Comparison of ENCODE assay signal across 8 mouse cellular contexts in genomic region chr10:120898357-120898756, GRCm38 (mm10). TPM values are rescaled to one million over a fixed set of nuclear protein-coding genes. Genes with fewer than 3 reads are reported as not detected.
A peak's percentile ranks its signal among the peaks of the same experiment; 100 is the strongest.
DNase-seq lines count a peak whose midpoint lies in the region; ATAC-seq lines count a peak whose summit lies in the region.

No protein-coding gene starts in this region.

- ATAC-seq in intestine, embryonic 15.5 days: peak; percentile 21
- ATAC-seq in megakaryocyte, adult 5-6 weeks (ENCODE audit: poor library complexity, severe bottlenecking): peak; percentile 14; the same call in 1 of the 2 replicates

- H3K27ac ChIP-seq in intestine, embryonic 15.5 days: peak overlapping the region; percentile 83

- no peaks in the 10 kb centered on the region for H3K9me3 ChIP-seq in intestine, embryonic 15.5 days

- H3K4me2 ChIP-seq in intestine, embryonic 15.5 days (replicated peaks): peak overlapping the region; percentile 97

- peaks cover 14% of the 10 kb centered on the region for H3K4me1 ChIP-seq in intestine, embryonic 15.5 days (replicated peaks)

- DNase-seq in kidney, adult 18-20 months: peak; percentile 11
- DNase-seq in kidney, adult 8-10 months: no peak
- DNase-seq in adrenal gland, adult 2 months: peak; percentile 64
- DNase-seq in gastrocnemius, adult 18-20 months (ENCODE audit: low spot score): peak; percentile 42
- no peak for DNase-seq in spleen, adult 12 weeks (ENCODE audit: low spot score)
- DNase-seq in urinary bladder, adult 18-20 months (ENCODE audit: low spot score in 2 of 2): no peak

- peak overlapping the region; percentile 65 for H3K9ac ChIP-seq in intestine, embryonic 15.5 days

- 0% methylated on average over 47 of the region's 49 CpGs for WGBS in intestine, embryonic 15.5 days

- H3K36me3 ChIP-seq in intestine, embryonic 15.5 days: no peaks in the 10 kb centered on the region

- H3K4me3 ChIP-seq in intestine, embryonic 15.5 days (replicated peaks): peak overlapping the region; percentile 64

- peaks cover 7% of the 10 kb centered on the region; the same call in 1 of the 2 replicates for H3K27me3 ChIP-seq in intestine, embryonic 15.5 days (replicated peaks)

RNA-seq across cellular contexts. Expression of gene Msrb3, which starts 0.5 kb away (rescaled TPM):
- 10 to 100 TPM; 37.9 to 71.3 TPM for total RNA-seq in adrenal gland, adult 2 months (2021)
- polyA plus RNA-seq in adrenal gland, adult 2 months (2012; rRNA removed): 38.5 and 39.2 TPM in 2 replicates
- total RNA-seq in gastrocnemius, adult 18-20 months (2021): 100 to 1,000 TPM; 120 to 127 TPM
- 13.1 and 16.6 TPM in 2 replicates for polyA plus RNA-seq in intestine, embryonic 15.5 days (2015; fragmentation: Nextera tagmentation; extraction: Ambion mirVana)
- total RNA-seq in megakaryocyte, adult 5-6 weeks (2015): 0.40 TPM in 1 of 2 replicates, not detected in the other
- total RNA-seq in megakaryocyte, adult 5-6 weeks (2017): 0.07 TPM in 1 of 2 replicates, not detected in the other

Comparison
In these comparisons a context has a peak if more than half of its experiments do, and no peak if none do; other contexts are left out.
1. DNase-seq: peak in kidney, adult 18-20 months (single experiment), adrenal gland, adult 2 months (single experiment) and gastrocnemius, adult 18-20 months (single experiment); none in kidney, adult 8-10 months (0 of 2), spleen, adult 12 weeks (single experiment) and urinary bladder, adult 18-20 months (0 of 2).
2. RNA of gene Msrb3, which starts 0.5 kb away (total RNA-seq): 120 to 127 TPM in gastrocnemius, adult 18-20 months and 37.9 to 71.3 TPM in adrenal gland, adult 2 months; 0.07 to 0.40 TPM in megakaryocyte, adult 5-6 weeks; every median in the first group is over 10 times any median in the second.